Mouse (Mus musculus) limb, embryonic 11.5 days (tissue): ENCODE results near the gene Sh2d4b. TPM values are rescaled to one million over a fixed set of nuclear protein-coding genes. Genes with fewer than 3 reads are reported as not detected.

Experiments used
- ATAC-seq: fragments of 200-750 bp; cut with Nextera tagmentation; 2 replicates; pipeline ENCODE4 v1.8.0; 2017; ENCODE audit warnings: low read depth; ENCODE audit not compliant: insufficient number of reproducible peaks, low FRiP score, low TSS enrichment
- DNase-seq: peaks from one replicate; pipeline ENCODE4 v3.0.0-alpha.2; 2015; ENCODE audit warnings: low spot score
- H3K27ac ChIP-seq: fragments of 300-500 bp; sonication (generic); replicated peaks from 2 replicates; pipeline ENCODE4 v1.5.1; 2014; ENCODE audit warnings: low read depth, mild to moderate bottlenecking, low read length
- H3K27me3 ChIP-seq: fragments of 300-500 bp; sonication (generic); 2 replicates; pipeline ENCODE4 v1.6.1; 2014; ENCODE audit warnings: mild to moderate bottlenecking, low read length, mixed read lengths; ENCODE audit not compliant: control insufficient read depth, insufficient read depth
- H3K36me3 ChIP-seq: fragments of 300-500 bp; sonication (generic); 2 replicates; pipeline ENCODE4 v1.6.1; 2014; ENCODE audit warnings: mild to moderate bottlenecking, low read length, moderate library complexity, mixed read lengths; ENCODE audit not compliant: control insufficient read depth, insufficient read depth
- H3K4me1 ChIP-seq: fragments of 300-500 bp; sonication (generic); 2 replicates; pipeline ENCODE4 v1.6.1; 2014; ENCODE audit warnings: low read length, mixed read lengths; ENCODE audit not compliant: control insufficient read depth, insufficient read depth
- H3K4me2 ChIP-seq: fragments of 300-500 bp; sonication (generic); 2 replicates; pipeline ENCODE4 v1.6.1; 2014; ENCODE audit warnings: low read depth, mild to moderate bottlenecking, moderate library complexity; ENCODE audit not compliant: severe bottlenecking
- H3K4me3 ChIP-seq: fragments of 300-500 bp; sonication (generic); 2 replicates; pipeline ENCODE4 v1.5.1; 2014; ENCODE audit warnings: low read depth, low read length
- H3K9ac ChIP-seq: fragments of 300-500 bp; sonication (generic); 2 replicates; pipeline ENCODE4 v1.6.1; 2014; ENCODE audit warnings: mild to moderate bottlenecking, low read length
- H3K9me3 ChIP-seq: fragments of 300-500 bp; sonication (generic); 2 replicates; pipeline ENCODE4 v1.6.1; 2016; ENCODE audit warnings: low read length; ENCODE audit not compliant: control insufficient read depth
- WGBS: fragments of 180-500 bp; shearing (Covaris S2); extraction: QIAGEN DNeasy Blood & Tissue Kit; methylation state at CpG from one replicate; pipeline ENCODE4 v1.1.7; 2014; 5-methylcytosine and 5-hydroxymethylcytosine counted together
- polyA plus RNA-seq: library from polyadenylated mRNA; unstranded; fragments of >200 nt; fragmentation: Nextera tagmentation; extraction: Ambion mirVana; gene quantifications from 2 replicates; pipeline ENCODE4 v1.2.1, GENCODE M21; 2014

Sh2d4b gene
- polyA plus RNA-seq, 1 experiment from 2014 or later = 0.32 TPM

- H3K9me3 ChIP-seq = no peaks in the 10 kb centered on the region
- no peak overlapping the region for H3K4me3 ChIP-seq
- H3K27me3 ChIP-seq = no peaks in the 10 kb centered on the region
- H3K9ac ChIP-seq = no peak overlapping the region
- H3K4me1 ChIP-seq = no peaks in the 10 kb centered on the region
- ATAC-seq (no peak), DNase-seq (no peak)
- no peak overlapping the region for H3K27ac ChIP-seq
- H3K4me2 ChIP-seq = no peak overlapping the region
- no peaks in the 10 kb centered on the region for H3K36me3 ChIP-seq
- WGBS = 83% methylated on average over 12 of the region's 12 CpGs
Observed at GRCm38 (mm10) chr14:40902307-40903055, 9.4 kb upstream of the Sh2d4b start.

- no peaks in the 10 kb centered on the region for H3K36me3 ChIP-seq
Observed at GRCm38 (mm10) chr14:40900267-40900666, 7.2 kb upstream of the Sh2d4b start.

GRCm38 (mm10) chr14:40897916-40898315, 4.8 kb upstream of the Sh2d4b start:
- Histone ChIP-seq H3K27me3 (no peaks in the 10 kb centered on the region), H3K4me3 (no peak overlapping the region), H3K36me3 (no peaks in the 10 kb centered on the region), H3K4me1 (0 out of 2 replicates have a peak, but pooled peaks cover 3% of the 10 kb centered on the region), H3K4me2 (no peak overlapping the region), H3K9ac (no peak overlapping the region), H3K27ac (no peak overlapping the region), H3K9me3 (no peaks in the 10 kb centered on the region)
- 85% methylated on average over 3 of the region's 3 CpGs for WGBS
- ATAC-seq (no peak), DNase-seq (no peak)

More at GRCm38 (mm10) chr14:40900267-40900666, 7.2 kb upstream of the Sh2d4b start:
- H3K4me1 ChIP-seq = no peaks in the 10 kb centered on the region
- H3K27ac ChIP-seq = no peak overlapping the region
- no peaks in the 10 kb centered on the region for H3K27me3 ChIP-seq
- H3K4me2 ChIP-seq = no peak overlapping the region
- H3K9ac ChIP-seq = no peak overlapping the region
- no peaks in the 10 kb centered on the region for H3K9me3 ChIP-seq
- ATAC-seq = no peak
- H3K4me3 ChIP-seq = no peak overlapping the region
- WGBS = 60% methylated on average over 2 of the region's 2 CpGs
- no peak for DNase-seq

DNA sequence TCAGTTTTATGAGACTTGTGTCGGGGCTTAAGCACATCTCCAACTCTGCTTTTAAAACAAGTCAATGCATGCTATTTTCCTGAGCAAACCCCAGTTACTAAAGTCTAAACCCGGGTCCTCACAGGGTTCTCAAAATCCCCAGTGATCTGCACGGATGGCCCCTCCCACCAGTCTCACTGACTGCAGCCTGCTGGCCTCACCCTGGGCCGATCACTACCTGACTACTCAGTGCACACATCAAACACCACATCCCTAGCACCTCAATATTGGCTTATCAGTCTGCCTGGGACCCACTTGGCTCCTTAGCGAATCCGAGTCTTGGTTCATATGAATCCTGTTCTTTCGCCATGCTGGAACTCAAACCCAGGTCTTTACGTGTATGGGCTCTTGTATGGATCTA, 2.6 kb upstream of the Sh2d4b start:
- Histone ChIP-seq H3K4me2 (no peak overlapping the region), H3K27me3 (no peaks in the 10 kb centered on the region), H3K4me1 (0 out of 2 replicates have a peak, but pooled peaks cover 3% of the 10 kb centered on the region), H3K4me3 (no peak overlapping the region), H3K9ac (no peak overlapping the region), H3K36me3 (no peaks in the 10 kb centered on the region), H3K9me3 (no peaks in the 10 kb centered on the region), H3K27ac (no peak overlapping the region)
- no peak for ATAC-seq
- no peak for DNase-seq
- WGBS = 74% methylated on average over 8 of the region's 8 CpGs

GRCm38 (mm10) chr14:40894576-40895247, 1.6 kb upstream of the Sh2d4b start:
- no peaks in the 10 kb centered on the region for H3K9me3 ChIP-seq
- peak; percentile 70; the same call in 1 of the 2 replicates for ATAC-seq
- no peak overlapping the region for H3K4me3 ChIP-seq
- 14% methylated on average over 23 of the region's 23 CpGs for WGBS
- H3K4me1 ChIP-seq = 0 out of 2 replicates have a peak, but pooled peaks cover 3% of the 10 kb centered on the region
- peak; percentile 90 for DNase-seq
- no peak overlapping the region for H3K27ac ChIP-seq
- no peaks in the 10 kb centered on the region for H3K36me3 ChIP-seq
- H3K4me2 ChIP-seq = peak overlapping the region; percentile 40; the same call in 1 of the 2 replicates
- H3K27me3 ChIP-seq = no peaks in the 10 kb centered on the region
- no peak overlapping the region for H3K9ac ChIP-seq

- Histone ChIP-seq H3K36me3 (no peaks in the 10 kb centered on the region), H3K4me1 (0 out of 2 replicates have a peak, but pooled peaks cover 3% of the 10 kb centered on the region), H3K4me3 (no peak overlapping the region), H3K4me2 (no peak overlapping the region), H3K9me3 (no peaks in the 10 kb centered on the region), H3K9ac (no peak overlapping the region), H3K27ac (no peak overlapping the region), H3K27me3 (no peaks in the 10 kb centered on the region)
- ATAC-seq = 0 out of 2 replicates have a peak, but pooled peaks have one; percentile 15
- DNase-seq = no peak
- WGBS = 70% methylated on average over 8 of the region's 8 CpGs
Observed at GRCm38 (mm10) chr14:40893884-40894283, 818 bp upstream of the Sh2d4b start.

DNA sequence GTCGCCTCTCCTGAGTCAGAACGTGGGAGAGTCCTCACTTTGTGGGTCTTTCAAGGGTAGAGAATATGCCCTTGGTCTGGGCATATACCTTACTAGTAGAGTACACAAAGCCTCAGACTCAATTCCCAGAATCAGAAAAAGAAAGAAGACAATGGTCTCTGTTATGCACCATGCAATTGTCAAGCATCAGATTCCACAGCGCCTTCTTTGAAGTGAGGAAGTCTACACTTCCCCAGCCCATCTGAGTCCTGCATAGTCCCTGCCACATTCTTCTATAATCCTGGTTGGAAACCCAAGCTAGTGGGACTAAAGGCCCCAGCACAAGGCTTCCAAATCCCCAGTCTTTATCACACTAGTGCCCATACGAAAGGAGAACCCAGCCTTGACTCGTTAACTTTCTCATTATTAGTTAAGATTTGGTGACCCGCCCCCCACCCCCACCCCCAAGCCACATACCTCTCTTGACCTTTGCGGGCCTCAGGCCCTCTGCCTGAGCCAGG, 690 bp downstream of the Sh2d4b start:
- Histone ChIP-seq H3K36me3 (no peaks in the 10 kb centered on the region), H3K9me3 (no peaks in the 10 kb centered on the region), H3K27ac (no peak overlapping the region), H3K4me3 (no peak overlapping the region), H3K4me1 (0 out of 2 replicates have a peak, but pooled peaks cover 3% of the 10 kb centered on the region), H3K27me3 (no peaks in the 10 kb centered on the region), H3K9ac (no peak overlapping the region), H3K4me2 (no peak overlapping the region)
- ATAC-seq = no peak
- no peak for DNase-seq
- 85% methylated on average over 7 of the region's 7 CpGs for WGBS

GRCm38 (mm10) chr14:40891506-40891905, 1.6 kb downstream of the Sh2d4b start:
- Histone ChIP-seq H3K27me3 (no peaks in the 10 kb centered on the region), H3K4me2 (no peak overlapping the region), H3K9ac (no peak overlapping the region), H3K36me3 (no peaks in the 10 kb centered on the region), H3K4me3 (no peak overlapping the region), H3K9me3 (no peaks in the 10 kb centered on the region), H3K27ac (no peak overlapping the region), H3K4me1 (0 out of 2 replicates have a peak, but pooled peaks cover 3% of the 10 kb centered on the region)
- WGBS = 91% methylated on average over 4 of the region's 4 CpGs
- no peak for ATAC-seq
- DNase-seq = no peak
